Mouse (Mus musculus): ENCODE measurements around the gene Gm49352. TPM values are rescaled to one million over a fixed set of nuclear protein-coding genes. Genes with fewer than 3 reads are reported as not detected.
"Not testable (repeated sequence)": the region's sequence is repeated elsewhere in the genome, so short reads cannot be mapped to it uniquely, and the experiment has no call there.

Gm49352 gene
- not detected for total RNA-seq (2021)
- long read RNA-seq, experiment 1: 0 reads
- long read RNA-seq, experiment 2: 0 reads

GRCm38 (mm10) chr13:61568074-61568473, at the start of gene Gm49352:
TSS of gene Gm49352 (minus strand) at chr13:61568174.
- not testable (repeated sequence) for DNase-seq (ENCODE audit: low spot score)

- DNase-seq (ENCODE audit: low spot score): no peak
Measured at GRCm38 (mm10) chr13:61570027-61570426, 2.1 kb upstream of the Gm49352 start, which contains the start of gene Cts3. TSS of gene Cts3 (minus strand) at chr13:61570127.

DNA sequence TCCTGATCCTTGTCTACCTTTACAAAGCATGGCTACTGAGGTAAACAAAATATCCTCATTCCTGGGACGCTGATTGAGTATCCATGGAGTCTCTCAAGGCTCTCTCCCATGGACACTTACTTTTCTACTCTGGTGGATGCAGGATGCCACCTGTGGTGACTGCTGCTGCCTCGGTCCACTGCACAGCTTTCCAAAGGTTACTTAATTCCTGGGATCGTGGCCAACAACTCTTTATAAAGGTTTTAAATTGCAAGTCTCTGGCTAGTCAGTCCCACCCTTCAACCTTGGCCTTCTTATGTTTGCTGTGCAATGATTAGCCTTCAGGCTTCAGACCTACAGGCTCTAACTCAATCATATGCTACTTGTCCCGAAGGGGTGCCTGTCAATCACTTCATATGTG, 26.3 kb downstream of the Gm49352 start, which contains the start of gene Ctsm:
TSS of gene Ctsm (minus strand) at position 209 of the 400 bp plus-strand sequence.
- DNase-seq (ENCODE audit: low spot score): no peak

Other genes with a start within 250 kb of the Gm49352 start
- not detected for gene Cts7, start 210.0 kb downstream of the Gm49352 start, total RNA-seq (2021)
- gene Ctsm, start 26.3 kb downstream of the Gm49352 start, total RNA-seq (2021): not detected
- gene Cts3, start 2.0 kb upstream of the Gm49352 start, total RNA-seq (2021): not detected